Mouse (Mus musculus): ENCODE data around the gene Gli1. TPM values are rescaled to one million over a fixed set of nuclear protein-coding genes. Genes with fewer than 3 reads are reported as not detected.
A peak's percentile ranks its signal among the peaks of the same experiment; 100 is the strongest.

Gene Gli1
- total RNA-seq (2021), result 10 to 100 TPM in 1 of 2 experiments, 1 to 10 TPM in 1; 9.0 to 11.8 TPM
- long read RNA-seq, experiment 1, partial matches to known transcripts, result 1 of 2 reads
- long read RNA-seq, experiment 1, other reads (novel, unspliced or antisense), result 1 of 2 reads
- long read RNA-seq, experiment 2, partial matches to known transcripts, result 0 of 1 reads
- long read RNA-seq, experiment 2, other reads (novel, unspliced or antisense), result 1 of 1 reads

DNA sequence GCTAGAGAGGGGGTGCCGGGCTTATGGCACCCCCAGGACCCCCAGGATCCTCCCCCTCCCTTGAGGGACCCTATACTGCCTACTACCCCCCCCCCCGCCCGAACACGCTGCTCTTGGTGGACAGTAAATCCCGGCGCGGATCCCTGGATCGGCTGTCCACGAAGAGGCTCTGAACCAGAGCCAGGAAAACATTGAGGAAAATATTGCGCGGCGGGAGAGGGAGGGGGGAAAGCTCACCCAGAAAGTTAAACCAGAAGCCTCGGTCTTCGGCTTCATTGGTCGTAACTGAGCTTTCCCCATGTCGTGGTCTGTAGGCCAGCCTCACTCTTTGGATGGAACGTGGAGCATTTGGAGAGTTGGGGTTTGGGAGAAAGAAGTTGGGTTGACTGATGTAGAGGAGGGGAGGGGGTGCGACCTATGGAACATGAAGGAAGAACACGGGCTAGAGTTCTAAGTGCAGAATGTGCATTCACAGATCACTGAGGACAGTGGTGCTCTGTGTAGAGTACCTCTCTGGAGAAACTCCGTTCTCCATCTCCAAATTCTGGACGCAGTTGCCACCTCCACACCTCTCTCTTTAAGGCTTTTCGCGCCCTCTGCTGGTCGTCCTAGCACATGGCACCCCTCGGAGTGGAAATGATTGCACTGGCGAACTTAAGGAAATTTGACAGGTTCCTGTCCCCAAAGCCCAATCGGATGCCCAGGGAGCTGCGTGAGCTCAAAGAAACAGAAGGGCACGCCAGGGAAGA lies at the start of gene Gli1:
Gene Gli1 (minus strand): TSS at position 84 of the 749 bp plus-strand sequence.
- DNase-seq (ENCODE audit: low spot score in 2 of 2), result peak; percentile 64 to 83

- no peak for DNase-seq (ENCODE audit: low spot score in 2 of 2)
Measured at GRCm38 (mm10) chr10:127381743-127382134, 40.0 kb upstream of the Gli1 start.

- DNase-seq (ENCODE audit: low spot score in 2 of 2), result peak; percentile 57 to 74
Measured at GRCm38 (mm10) chr10:127380767-127381742, 39.3 kb upstream of the Gli1 start.

GRCm38 (mm10) chr10:127380251-127380691 lies 38.5 kb upstream of the Gli1 start, which contains the start of gene R3hdm2:
TSS of gene R3hdm2 (plus strand) at chr10:127380327.
- peak; percentile 82 to 92 for DNase-seq (ENCODE audit: low spot score in 2 of 2)

- no peak for DNase-seq (ENCODE audit: low spot score in 2 of 2)
Measured at GRCm38 (mm10) chr10:127379654-127380053, 37.9 kb upstream of the Gli1 start.

GRCm38 (mm10) chr10:127377700-127378099 lies 35.9 kb upstream of the Gli1 start:
- no peak for DNase-seq (ENCODE audit: low spot score in 2 of 2)

DNA sequence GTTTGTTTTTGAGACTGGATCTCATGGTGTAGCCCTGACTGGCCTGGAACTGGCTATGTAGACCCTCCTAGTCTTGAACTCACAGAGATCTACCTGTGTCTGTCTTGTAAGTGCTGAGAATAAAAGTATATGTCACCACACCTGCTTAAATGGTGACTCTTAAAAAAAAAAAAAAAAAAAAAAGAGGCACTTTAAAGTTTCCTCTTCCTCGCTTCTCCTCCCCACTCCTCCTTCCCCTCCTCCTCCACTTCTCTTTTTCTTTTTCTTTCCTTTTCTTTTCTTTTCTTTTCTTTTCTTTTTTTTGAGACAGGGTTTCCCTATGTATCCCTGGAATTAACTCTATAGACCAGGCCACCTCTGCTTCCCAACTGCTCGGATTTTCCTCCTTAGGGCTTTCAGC lies 29.2 kb upstream of the Gli1 start:
- no peak for DNase-seq (ENCODE audit: low spot score in 2 of 2)

DNA sequence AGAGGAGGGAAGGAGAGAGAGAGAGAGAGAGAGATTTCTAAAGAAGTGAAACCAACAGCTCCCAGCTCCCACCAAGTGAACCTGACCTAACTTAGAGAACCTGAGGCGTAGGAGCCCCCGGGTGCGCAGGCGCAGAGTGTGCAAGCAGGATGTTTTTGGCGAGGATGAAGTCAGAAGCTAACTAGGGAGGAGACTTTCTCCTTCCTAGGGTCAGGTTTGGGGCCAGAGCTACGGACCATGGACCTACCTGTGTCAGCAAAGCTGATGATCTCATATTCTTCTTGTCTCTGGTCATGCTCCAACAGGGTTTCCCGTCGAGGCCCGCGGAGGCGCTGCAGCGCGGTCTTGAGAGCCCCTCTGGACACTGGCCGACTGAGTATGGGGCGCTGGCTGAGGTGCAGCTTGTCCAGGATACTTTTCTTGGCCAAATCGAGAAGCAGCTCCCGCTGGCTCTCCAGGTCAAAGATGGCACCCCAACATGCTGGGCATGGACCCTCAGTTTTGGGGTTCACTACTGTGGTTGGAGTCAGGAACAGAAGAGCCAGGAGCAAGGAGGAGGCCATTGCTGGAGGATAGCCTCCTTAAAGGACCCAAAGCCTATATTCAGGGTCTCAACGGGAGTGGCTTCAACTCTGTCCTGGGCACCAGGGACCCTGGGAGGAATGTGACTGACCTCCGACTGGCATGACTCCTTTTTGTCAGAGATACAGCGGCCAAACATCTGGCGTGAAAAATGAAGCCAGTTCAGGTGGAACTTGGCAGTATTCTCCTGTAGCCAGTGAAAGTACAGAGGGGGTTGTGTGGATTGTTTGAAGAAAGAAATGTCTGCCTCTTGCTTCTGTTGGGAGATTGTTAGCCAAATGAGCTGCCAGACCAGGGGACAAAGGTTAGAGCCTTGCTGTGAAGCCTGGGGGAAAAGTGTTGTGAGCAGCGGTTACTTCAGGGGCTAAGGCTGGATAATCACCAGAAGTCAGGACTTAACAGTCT lies 28.4 kb upstream of the Gli1 start, which contains the start of gene Inhbc:
Gene Inhbc (minus strand): TSS at position 598 of the 987 bp plus-strand sequence.
- no peak for DNase-seq (ENCODE audit: low spot score in 2 of 2)

- DNase-seq (ENCODE audit: low spot score in 2 of 2), result no peak
Measured at GRCm38 (mm10) chr10:127368273-127368672, 26.5 kb upstream of the Gli1 start.

- no peak for DNase-seq (ENCODE audit: low spot score in 2 of 2)
Measured at GRCm38 (mm10) chr10:127367116-127367515, 25.3 kb upstream of the Gli1 start.

- no peak for DNase-seq (ENCODE audit: low spot score in 2 of 2)
Measured at GRCm38 (mm10) chr10:127360714-127361113, 18.9 kb upstream of the Gli1 start.

DNA sequence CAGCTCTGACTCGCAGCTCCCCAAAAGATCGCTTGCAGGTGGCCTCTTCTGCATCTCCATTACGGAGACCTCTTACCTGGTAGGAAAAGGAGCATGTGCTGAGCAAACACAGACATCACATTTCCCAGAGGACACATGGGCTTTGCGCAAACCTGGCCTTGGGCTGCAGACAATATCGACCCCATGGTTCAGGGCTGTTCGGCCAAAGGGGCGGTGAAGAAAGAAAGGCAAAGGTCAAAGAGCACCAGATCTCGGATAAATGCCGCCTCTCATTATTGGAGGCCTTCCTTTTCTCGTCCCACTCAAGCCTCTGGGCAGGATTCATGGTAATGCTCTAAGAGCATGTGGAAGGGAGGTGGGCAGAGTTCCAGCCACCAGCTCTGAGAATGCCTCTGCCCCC lies 13.6 kb upstream of the Gli1 start:
- no peak for DNase-seq (ENCODE audit: low spot score in 2 of 2)

DNA sequence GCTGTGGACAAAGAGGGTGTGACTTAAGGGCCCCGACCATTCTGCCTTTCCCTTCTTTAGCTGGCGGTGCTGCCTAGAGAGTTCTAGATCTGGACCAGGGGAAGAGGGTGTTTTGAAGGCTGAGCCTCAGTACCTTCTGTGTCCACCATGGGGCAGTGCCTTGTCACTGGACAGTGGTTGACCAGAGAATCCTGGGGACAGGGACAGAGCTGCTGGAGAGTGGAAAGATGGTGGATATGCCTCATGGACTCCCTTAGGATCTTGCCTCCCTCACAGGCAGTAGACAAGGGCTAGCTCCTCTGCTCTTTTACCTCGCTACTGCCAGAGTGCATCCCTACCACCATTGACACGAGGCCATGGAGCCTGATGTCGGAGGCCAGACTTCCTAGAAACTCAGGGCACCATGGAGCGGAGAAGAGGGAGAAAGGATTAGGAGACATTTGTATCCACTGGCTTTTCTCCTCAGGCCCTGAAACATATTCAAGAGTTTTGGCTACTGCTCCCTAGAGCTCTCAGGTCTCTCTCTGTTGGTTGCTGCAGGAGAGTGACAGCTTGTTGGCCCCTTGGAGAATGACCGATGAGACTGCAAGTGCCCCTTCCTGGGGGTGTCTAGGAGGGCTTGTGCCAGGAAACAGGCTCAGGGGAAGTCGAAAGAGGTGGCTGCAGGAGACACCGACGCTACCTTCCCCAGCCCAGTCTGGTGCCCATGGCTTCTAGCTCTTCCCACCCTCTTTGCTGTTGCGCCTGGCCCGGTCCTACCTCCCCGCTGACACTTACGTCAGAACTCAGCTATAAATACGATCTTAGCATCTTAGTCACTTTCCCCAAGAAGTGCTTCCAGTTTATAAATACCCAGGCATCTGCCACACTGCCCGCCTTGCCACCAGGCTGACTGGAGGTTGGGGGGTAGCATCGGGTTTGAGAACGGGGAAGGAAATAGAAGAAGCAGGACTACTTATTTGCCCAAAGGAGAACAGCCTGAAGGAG lies 12.4 kb upstream of the Gli1 start, which contains the start of gene Inhbe:
Gene Inhbe (minus strand): TSS at position 503 of the 987 bp plus-strand sequence.
- DNase-seq (ENCODE audit: low spot score in 2 of 2), result no peak

GRCm38 (mm10) chr10:127352766-127353165 lies 11.0 kb upstream of the Gli1 start:
- no peak for DNase-seq (ENCODE audit: low spot score in 2 of 2)

DNA sequence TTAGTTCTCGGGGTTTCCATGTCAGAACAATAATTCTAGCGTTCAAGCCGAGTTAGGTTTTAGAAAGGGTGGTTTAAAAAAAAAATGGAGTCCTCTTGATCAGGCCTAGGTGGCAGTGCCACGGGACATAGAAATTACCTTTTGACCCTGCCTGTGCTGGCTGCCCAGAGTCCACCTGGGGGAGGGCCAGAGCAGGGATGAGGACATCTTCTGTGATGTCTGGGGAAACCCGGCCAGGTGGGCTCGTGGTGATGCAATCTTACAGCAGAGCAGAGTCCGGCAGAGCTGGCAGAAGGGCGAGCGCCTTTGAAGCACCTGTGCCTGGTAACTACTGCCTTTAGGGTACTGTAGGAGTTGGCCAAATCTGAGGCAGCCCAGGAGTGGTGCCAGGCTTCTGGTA lies 10.4 kb upstream of the Gli1 start:
- no peak for DNase-seq (ENCODE audit: low spot score in 2 of 2)

GRCm38 (mm10) chr10:127351719-127352118 lies 9.9 kb upstream of the Gli1 start:
- no peak for DNase-seq (ENCODE audit: low spot score in 2 of 2)

- DNase-seq (ENCODE audit: low spot score in 2 of 2), result no peak
Measured at GRCm38 (mm10) chr10:127351285-127351595, 9.5 kb upstream of the Gli1 start.

DNA sequence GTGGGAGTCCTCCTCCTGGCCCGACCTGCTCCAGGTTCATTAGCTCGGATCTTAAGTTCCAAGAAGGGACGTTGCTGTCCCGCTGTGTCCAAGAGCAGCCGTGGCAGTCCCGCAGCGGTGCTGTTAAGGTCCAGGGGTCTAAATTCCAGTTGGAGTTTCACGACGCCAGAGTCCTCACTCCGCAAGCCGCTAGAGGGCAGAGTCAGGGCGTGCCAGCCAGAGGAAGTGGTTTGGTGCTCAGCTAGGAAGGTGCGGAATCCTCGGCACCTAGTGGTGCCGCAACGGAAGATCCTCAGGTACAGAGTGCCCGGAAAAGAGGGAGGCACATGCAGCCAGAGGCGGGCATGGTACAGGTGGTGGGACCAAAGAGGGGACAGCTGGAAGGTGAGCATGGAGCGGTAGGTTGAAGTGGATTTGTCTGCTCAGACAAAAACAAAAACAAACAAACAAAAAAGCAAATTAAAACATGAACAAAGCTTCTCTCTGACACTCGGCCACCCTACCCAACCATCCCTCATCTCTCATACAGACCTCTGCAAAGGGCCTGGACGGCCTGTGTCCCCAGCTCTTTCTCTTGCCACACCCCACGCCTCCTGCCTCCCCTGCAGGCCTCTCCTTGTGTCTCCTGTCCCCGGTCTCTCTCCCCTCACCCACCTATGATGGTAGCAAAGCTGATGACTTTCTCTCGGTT lies 9.0 kb upstream of the Gli1 start:
- peak in 1 of 2 experiments; percentile 65 for DNase-seq (ENCODE audit: low spot score in 2 of 2)
